Mouse (Mus musculus) c-Kit-negative CD71-positive TER-119-positive erythroid progenitor cells, embryonic 14.5 days (primary cell): ENCODE results near the gene Arvcf.

Experiments
- DNase-seq: peaks from one replicate; pipeline ENCODE4 v3.0.0-alpha.2; 2013; ENCODE audit warnings: low read depth, low spot score

Gene Arvcf

GRCm38 (mm10) chr16:18410418-18410817 lies 62.4 kb downstream of the Arvcf start:
- DNase-seq: no peak

DNA sequence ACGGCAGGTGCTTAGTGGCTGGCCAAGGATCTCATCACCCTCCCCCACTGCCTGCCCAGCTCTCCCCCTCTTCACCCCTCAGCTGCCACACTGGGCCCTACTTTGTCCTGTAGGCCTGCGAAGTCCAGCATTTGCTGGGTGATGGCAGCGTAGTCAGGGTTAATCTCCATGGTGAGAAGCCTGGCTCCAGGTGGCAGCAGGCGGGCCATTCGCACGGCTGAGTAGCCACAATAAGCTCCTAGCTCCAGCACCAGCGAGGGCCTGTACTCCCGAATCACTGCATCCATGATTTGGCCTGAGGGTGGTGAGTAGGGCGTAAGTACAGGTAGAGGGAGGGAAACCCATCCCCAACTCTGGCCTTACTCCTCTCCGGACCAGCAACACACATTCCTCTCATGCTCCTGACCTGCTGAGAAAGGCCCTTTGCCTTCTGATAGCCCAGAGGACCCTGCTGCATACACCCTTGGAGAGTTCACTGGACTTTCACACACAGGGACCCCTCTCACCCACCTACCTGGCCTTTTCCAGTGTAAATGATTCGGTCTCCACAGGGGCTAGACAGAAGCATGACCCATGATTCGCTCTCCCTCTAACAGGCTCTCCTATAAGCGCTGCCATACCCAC lies 63.2 kb downstream of the Arvcf start:
- no peak for DNase-seq

DNA sequence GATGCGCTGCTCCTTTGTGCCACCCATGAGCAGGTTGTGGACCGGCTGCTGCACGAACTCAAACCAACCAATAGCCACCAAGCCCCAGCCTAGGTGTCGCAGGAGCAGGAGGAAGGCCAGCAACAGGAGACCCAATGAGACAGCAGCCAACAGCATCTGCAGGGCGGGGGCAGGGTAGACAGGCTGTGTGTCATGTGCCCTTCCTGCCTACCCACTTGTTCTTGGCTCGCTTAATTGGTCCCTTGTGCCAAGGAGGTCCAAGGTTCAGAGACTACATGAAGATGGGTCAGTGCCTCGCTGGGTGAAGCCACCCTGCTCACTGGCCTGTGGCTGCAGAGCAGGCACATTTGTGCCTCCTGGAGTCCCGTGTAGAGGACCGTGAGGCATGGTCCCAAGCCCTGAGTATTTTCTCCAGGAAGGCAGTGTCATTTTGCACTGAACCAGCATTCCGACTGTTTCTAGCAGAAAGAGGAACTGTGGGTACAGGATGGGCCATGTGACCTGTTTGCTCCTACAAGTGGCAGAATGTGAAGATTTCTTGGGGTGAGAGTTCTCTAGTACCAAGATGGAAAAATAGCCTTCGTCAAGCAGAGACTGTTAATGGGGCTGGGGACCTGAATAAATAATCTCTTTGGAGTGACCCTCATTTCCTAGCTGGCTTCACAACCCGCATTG lies 64.0 kb downstream of the Arvcf start:
- no peak for DNase-seq

GRCm38 (mm10) chr16:18413032-18413816 lies 65.2 kb downstream of the Arvcf start:
- DNase-seq: no peak

DNA sequence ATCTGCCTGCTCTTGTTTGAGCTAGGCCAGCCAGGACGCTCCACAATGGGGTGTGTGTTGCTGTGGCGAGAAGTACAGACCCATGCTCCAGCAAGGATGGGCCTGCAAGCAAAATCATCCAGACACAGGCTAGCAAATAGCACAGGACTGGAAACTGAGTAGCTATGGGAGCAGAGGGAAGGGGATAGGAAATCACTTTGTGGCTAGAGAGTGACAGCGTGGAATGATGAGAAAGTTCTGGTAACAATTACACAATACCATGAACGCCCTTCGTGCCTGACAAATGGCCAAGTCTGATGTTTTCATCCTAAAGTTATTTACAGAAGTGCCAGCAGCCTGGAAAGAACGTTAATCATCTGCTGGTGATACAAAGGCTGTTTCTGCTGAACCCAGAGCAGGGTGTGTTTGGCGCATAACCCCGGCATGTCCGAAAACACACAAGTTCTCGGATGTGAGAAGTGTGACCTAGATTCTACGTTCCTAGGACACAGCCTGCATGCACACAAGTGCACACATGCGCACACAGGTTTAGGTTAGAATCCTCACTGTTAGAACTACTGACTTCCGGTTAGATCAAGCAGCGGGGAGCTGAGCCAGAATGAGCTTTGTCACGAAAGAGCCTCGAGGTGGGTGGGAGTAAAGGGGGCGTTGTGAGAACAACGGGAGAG lies 68.2 kb downstream of the Arvcf start:
- no peak for DNase-seq

- no peak for DNase-seq
Measured at GRCm38 (mm10) chr16:18416837-18417236, 68.9 kb downstream of the Arvcf start.

DNA sequence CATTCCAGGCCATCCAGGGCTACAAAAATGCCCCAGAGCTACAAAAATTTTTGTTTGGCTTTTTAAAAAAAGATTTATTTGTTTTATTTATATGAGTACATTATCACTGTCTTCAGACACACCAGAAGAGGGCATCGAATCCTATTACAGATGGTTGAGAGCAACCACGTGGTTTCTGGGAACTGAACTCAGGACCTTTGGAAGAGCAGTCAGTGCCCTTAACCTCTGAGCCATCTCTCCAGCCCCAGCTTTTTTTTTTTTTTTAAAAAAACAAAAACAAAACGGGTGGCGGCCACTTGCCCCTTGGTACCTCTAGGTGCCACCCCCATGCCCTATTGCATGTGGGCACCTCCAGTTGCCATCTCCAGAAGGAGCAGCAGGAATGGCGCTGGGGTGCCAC lies 69.5 kb downstream of the Arvcf start:
- DNase-seq: no peak

- DNase-seq: no peak
Measured at GRCm38 (mm10) chr16:18418756-18419602, 71.0 kb downstream of the Arvcf start.

- DNase-seq: no peak
Measured at GRCm38 (mm10) chr16:18419603-18420026, 71.6 kb downstream of the Arvcf start.

GRCm38 (mm10) chr16:18420571-18420970 lies 72.6 kb downstream of the Arvcf start:
- DNase-seq: no peak

DNA sequence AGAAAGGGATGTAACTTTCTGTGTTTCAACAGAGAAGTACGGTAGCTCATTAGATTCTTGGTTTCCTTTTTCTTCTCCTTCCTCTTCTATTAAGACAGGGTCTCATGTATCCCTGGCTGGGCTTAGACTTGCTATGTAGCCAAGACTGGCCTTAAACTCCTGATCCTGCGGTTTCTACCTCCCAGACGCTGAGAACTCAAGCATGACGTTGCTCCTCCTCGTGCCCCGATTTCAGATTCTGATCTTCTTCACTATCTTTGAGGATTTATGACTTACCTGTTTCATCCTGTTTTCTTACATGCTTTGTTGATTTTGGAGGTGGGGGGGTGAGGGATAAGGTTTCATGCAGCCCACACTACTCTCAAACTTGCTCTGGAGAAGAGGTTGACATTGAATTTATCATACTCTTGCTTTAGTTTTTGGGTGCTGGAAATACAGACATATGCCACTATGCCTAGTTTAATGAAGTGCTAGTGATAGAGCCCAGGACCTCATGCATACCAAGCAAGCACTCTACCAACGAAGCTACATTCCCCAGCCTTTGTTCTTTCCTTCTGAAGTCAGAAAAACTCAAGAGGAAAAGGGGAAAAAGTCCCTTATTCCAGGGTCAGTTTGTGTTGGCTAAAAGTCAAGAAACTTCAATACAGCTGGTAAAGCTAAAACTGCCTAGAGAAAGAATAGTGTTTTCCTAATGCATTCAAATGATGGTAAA lies 75.4 kb downstream of the Arvcf start:
- DNase-seq: no peak

- DNase-seq: no peak
Measured at GRCm38 (mm10) chr16:18423915-18424265, 75.9 kb downstream of the Arvcf start.

- no peak for DNase-seq
Measured at GRCm38 (mm10) chr16:18424364-18425045, 76.5 kb downstream of the Arvcf start.

DNA sequence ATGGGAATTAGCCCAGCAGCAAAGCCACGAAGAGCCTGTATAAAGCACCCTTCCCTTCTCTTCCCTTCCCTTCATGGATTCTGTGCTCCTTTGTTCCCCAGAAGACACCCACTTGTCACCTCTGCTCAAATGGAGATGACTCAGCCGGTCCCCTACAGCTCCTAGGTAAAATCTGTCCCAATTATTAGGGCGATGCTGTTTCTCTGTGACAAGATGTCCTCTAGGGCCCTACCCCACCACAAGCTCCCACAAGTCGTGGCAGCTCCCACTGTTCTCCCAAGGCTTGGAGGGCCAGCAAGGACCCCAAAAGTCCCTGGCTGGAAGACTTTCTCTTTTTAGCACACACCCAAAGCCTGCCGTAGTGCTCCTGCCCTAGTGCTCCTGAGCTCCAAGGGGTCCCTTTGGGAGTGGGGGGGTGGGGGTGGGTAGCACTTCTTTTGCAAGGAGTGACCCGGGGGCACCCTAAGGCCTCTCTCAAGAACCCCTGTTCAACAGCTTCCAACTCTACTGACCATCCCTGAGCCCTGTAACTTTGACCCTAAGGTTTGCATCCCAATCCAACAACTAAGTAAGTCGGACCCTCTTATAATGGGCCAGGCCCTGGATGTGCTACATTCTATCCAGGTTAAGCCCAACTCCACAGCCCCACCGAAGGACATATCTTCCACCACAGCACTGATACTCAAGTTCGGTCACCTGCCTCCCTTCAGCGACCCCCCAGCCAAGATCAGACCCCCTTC lies 77.7 kb downstream of the Arvcf start:
- peak; percentile 21 for DNase-seq

DNA sequence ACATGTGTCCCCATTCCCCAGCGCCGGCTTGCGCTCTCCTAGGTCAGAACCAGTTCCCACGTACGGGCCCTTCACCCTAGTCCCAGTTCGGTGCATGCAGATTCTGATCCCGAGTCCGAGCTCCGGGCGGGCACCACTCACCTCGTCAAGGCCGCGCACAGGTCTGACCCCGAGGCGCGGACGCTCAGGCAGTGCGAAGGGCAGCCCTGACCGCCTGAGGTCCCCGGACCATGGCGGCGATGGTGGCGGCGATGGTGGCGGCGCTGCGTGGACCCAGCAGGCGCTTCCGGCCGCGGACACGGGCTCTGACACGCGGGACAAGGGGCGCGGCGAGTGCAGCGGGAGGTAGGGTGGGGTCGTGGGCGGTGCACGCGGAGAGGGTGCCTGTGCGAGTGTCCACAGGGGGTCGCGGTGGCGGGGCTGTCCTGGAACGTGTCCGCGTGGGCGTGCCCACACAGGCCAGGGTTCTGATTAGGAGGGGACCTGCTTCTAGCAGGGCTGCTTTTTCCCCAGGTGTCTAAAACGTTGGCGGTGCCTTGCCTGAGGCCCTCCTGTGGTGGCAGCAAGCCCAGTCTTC lies 78.3 kb downstream of the Arvcf start, which contains the start of gene Txnrd2:
Gene Txnrd2 (plus strand): TSS at position 170 of the 577 bp plus-strand sequence.
- peak; percentile 69 for DNase-seq

DNA sequence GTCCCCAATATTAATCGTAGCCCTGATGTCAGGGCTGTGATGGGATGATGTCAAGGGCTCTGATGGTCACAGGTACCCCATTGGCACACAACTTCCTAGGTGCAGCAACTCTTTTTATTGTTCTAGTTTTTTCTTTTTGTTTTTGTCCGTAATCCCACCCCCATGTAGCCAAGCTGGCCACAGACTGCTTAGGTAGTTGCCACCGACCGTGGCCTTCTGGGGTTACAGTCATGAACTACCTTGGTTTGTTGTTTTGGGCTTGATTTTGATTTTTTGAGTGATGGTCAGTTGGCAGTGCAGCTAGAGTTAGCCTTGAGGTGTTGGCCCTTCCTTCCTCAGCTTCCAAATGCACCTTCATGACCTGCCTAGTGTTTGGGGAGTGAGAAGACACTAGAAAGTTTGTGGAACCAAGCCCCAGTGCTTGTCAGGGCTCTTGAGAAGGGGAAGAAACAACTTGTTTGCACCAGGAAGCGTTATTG lies 78.9 kb downstream of the Arvcf start, which contains the start of gene Comt:
Gene Comt (minus strand): TSS at position 51 of the 479 bp plus-strand sequence.
- peak; percentile 15 for DNase-seq

GRCm38 (mm10) chr16:18428011-18428515 lies 80.1 kb downstream of the Arvcf start:
- DNase-seq: no peak

GRCm38 (mm10) chr16:18428516-18429042 lies 80.6 kb downstream of the Arvcf start:
- DNase-seq: peak; percentile 81
